Mouse (Mus musculus) adrenal gland, adult 8-10 months (tissue): ENCODE results near the gene Pigl. TPM values are rescaled to one million over a fixed set of nuclear protein-coding genes. Genes with fewer than 3 reads are reported as not detected.

ENCODE experiments used
- DNase-seq: peaks from one replicate; pipeline ENCODE4 v3.0.0; 2022
- total RNA-seq, 4 experiments: library from RNA; stranded (reverse); gene quantifications; 2 replicates each; pipeline ENCODE4 v1.2.4; 2022

The Pigl gene
- total RNA-seq, 4 experiments from 2014 or later: 10.2 to 10.9 (median 10.7) TPM

GRCm38 (mm10) chr11:62558961-62559646 is 100.8 kb downstream of the Pigl start:
- DNase-seq: peak; percentile 63

- DNase-seq: no peak
Measured at GRCm38 (mm10) chr11:62560463-62561016, 102.3 kb downstream of the Pigl start.

- no peak for DNase-seq
Measured at GRCm38 (mm10) chr11:62563590-62563989, 105.3 kb downstream of the Pigl start.

Other genes starting within 250 kb of the Pigl start
- gene Adora2b, start 209.5 kb upstream of the Pigl start, total RNA-seq: 1 to 10 TPM; 1.0 to 2.8 (median 1.2) TPM
- 10 to 100 TPM; 12.1 to 19.5 (median 16.7) TPM for gene Zswim7, start 177.1 kb upstream of the Pigl start, total RNA-seq
- 10 to 100 TPM; 23.7 to 26.7 (median 25.8) TPM for gene Ttc19, start 177.0 kb upstream of the Pigl start, total RNA-seq
- gene Ncor1, start 81 bp downstream of the Pigl start, total RNA-seq: 100 to 1,000 TPM; 177 to 269 (median 227) TPM
- gene Cenpv, start 80.8 kb downstream of the Pigl start, total RNA-seq: 10 to 100 TPM; 31.1 to 42.2 (median 39.0) TPM
- gene Ubb, start 92.7 kb downstream of the Pigl start, total RNA-seq: 1,000 to 10,000 TPM; 1,433 to 1,769 (median 1,540) TPM
- 1 to 10 TPM; 3.6 to 7.2 (median 4.9) TPM for gene Trpv2, start 116.0 kb downstream of the Pigl start, total RNA-seq
- gene Lrrc75a, start 190.1 kb downstream of the Pigl start, total RNA-seq: 10 to 100 TPM; 30.3 to 54.2 (median 37.9) TPM
- 10 to 100 TPM; 39.9 to 60.5 (median 52.3) TPM for gene Mmgt2, start 190.2 kb downstream of the Pigl start, total RNA-seq